Mouse (Mus musculus): Measurements from ENCODE around the gene Nono.

DNA sequence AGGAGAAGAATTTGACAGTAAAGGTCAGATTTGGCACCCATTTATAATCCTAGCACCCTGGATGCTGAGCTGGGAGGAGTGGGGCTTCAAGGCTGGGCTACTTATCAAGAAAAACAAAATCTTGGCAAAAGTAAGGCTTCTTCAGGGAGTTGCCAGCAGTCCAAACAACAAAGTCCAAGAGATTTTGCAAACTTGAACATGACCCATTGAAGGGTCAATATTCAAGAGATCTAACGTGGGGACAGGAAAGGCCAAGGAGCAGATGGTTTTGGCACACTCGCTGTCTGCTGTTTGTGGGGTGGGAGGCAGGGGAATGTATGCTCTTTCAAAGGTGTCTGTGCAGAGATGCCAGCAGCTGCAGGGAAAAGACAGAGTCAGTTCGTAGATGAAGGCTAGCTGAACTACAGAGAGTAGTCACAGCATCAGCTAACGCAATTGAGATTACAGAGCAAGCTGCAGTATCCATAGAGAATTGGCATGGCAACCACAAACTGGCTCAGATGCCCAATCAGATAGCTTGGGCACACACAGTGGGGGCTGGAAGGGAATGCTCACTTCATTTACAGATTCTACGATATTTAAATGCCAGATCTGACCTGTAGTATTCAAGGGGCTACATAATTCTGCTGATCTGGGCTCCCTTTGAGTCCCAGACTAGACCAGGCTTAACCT, 40.1 kb upstream of the Nono start:
- TF ChIP-seq CTCF (IDR thresholded peaks at IDR 0.05; ENCODE audit: borderline replicate concordance, extremely low read depth, insufficient read depth, insufficient read length) (no peak), POLR2A (IDR thresholded peaks at IDR 0.05; ENCODE audit: borderline replicate concordance, extremely low read depth, insufficient read depth, insufficient read length, poor library complexity, severe bottlenecking) (no peak)

Measured in brain, embryonic 14.5 days (tissue).